Mouse (Mus musculus): ENCODE data around the gene Nlgn1.

DNA sequence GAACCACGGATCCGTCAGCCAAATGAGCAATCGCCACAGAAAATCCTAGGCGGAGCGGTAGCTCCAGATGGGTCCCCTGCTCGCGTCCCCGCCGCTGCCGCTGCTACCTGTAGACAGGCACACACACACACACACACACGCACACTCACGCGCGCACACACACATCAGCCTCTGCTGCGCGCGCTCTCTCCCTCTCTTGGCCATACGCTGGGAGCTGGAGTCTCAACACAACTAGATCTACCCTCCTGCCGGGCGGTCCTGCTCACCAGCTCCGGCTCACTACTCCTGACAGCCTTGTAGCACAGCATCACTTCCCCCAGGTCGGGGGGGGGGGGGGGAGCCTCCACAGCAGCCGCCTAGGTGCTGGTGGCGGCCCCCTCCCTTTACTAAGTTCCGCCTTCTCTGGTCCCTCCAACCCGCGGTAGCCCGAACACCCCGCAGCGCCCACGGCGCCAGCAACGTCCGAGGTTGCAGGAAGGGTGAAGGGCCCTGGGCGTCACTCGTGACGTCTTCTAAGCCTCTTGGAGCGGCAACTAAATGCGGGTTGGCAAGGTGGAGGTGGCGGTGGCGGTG lies 1.1 kb upstream of the Nlgn1 start:
- TF ChIP-seq CTCF (IDR thresholded peaks at IDR 0.05) (no peak), POLR2A (IDR thresholded peaks at IDR 0.05; ENCODE audit: insufficient read depth, low read depth, low read length) (no peak), EP300 (IDR thresholded peaks at IDR 0.05; ENCODE audit: insufficient read depth, low read depth, low read length) (no peak)
